Mouse (Mus musculus): ENCODE data around the gene Slc41a3. TPM values are rescaled to one million over a fixed set of nuclear protein-coding genes. Genes with fewer than 3 reads are reported as not detected.

Gene Slc41a3
- polyA plus RNA-seq, 1 experiment from 2014 or later, result 5.6 TPM

- DNase-seq (ENCODE audit: low spot score) (no peak), ATAC-seq (replicated peaks; ENCODE audit: low FRiP score, low read depth) (no peak)
- WGBS, result 56% methylated on average over 1 of the region's 1 CpGs
- Histone ChIP-seq H3K4me1 (replicated peaks; ENCODE audit: insufficient read depth, low read length) (no peaks in the 10 kb centered on the region), H3K36me3 (ENCODE audit: insufficient read depth, low read length) (no peaks in the 10 kb centered on the region), H3K4me3 (replicated peaks; ENCODE audit: low read depth, low read length) (no peak overlapping the region), H3K4me2 (ENCODE audit: low read length) (no peak overlapping the region), H3K9ac (ENCODE audit: low read depth, low read length) (no peak overlapping the region), H3K27ac (no peak overlapping the region), H3K9me3 (replicated peaks; ENCODE audit: low read length) (no peaks in the 10 kb centered on the region), H3K27me3 (ENCODE audit: insufficient read depth, low read length) (no peaks in the 10 kb centered on the region)
- no peak for TF ChIP-seq CTCF (IDR thresholded peaks at IDR 0.05; ENCODE audit: low read depth)
Measured at GRCm38 (mm10) chr6:90594972-90595371, 9.6 kb upstream of the Slc41a3 start.

GRCm38 (mm10) chr6:90597060-90597459 is 7.5 kb upstream of the Slc41a3 start:
- DNase-seq (ENCODE audit: low spot score) (no peak), ATAC-seq (replicated peaks; ENCODE audit: low FRiP score, low read depth) (no peak)
- Histone ChIP-seq H3K4me1 (replicated peaks; ENCODE audit: insufficient read depth, low read length) (no peaks in the 10 kb centered on the region), H3K27ac (no peak overlapping the region), H3K4me3 (replicated peaks; ENCODE audit: low read depth, low read length) (no peak overlapping the region), H3K4me2 (ENCODE audit: low read length) (no peak overlapping the region), H3K27me3 (ENCODE audit: insufficient read depth, low read length) (no peaks in the 10 kb centered on the region), H3K36me3 (ENCODE audit: insufficient read depth, low read length) (no peaks in the 10 kb centered on the region), H3K9ac (ENCODE audit: low read depth, low read length) (no peak overlapping the region), H3K9me3 (replicated peaks; ENCODE audit: low read length) (no peaks in the 10 kb centered on the region)
- no peak for TF ChIP-seq CTCF (IDR thresholded peaks at IDR 0.05; ENCODE audit: low read depth)
- WGBS, result 86% methylated on average over 4 of the region's 4 CpGs

GRCm38 (mm10) chr6:90597592-90597991 is 6.9 kb upstream of the Slc41a3 start:
- no peaks in the 10 kb centered on the region for H3K27me3 ChIP-seq (ENCODE audit: insufficient read depth, low read length)
- ATAC-seq (replicated peaks; ENCODE audit: low FRiP score, low read depth) (no peak), DNase-seq (ENCODE audit: low spot score) (no peak)
- no peaks in the 10 kb centered on the region for H3K9me3 ChIP-seq (replicated peaks; ENCODE audit: low read length)
- no peak for TF ChIP-seq CTCF (IDR thresholded peaks at IDR 0.05; ENCODE audit: low read depth)
- no peaks in the 10 kb centered on the region for H3K36me3 ChIP-seq (ENCODE audit: insufficient read depth, low read length)
- 83% methylated on average over 2 of the region's 2 CpGs for WGBS
- H3K27ac ChIP-seq, result no peak overlapping the region
- no peak overlapping the region for H3K4me3 ChIP-seq (replicated peaks; ENCODE audit: low read depth, low read length)
- H3K4me1 ChIP-seq (replicated peaks; ENCODE audit: insufficient read depth, low read length), result no peaks in the 10 kb centered on the region
- H3K4me2 ChIP-seq (ENCODE audit: low read length), result no peak overlapping the region
- no peak overlapping the region for H3K9ac ChIP-seq (ENCODE audit: low read depth, low read length)

- Histone ChIP-seq H3K9me3 (replicated peaks; ENCODE audit: low read length) (no peaks in the 10 kb centered on the region), H3K4me1 (replicated peaks; ENCODE audit: insufficient read depth, low read length) (no peaks in the 10 kb centered on the region), H3K36me3 (ENCODE audit: insufficient read depth, low read length) (no peaks in the 10 kb centered on the region), H3K27me3 (ENCODE audit: insufficient read depth, low read length) (no peaks in the 10 kb centered on the region), H3K4me2 (ENCODE audit: low read length) (no peak overlapping the region), H3K9ac (ENCODE audit: low read depth, low read length) (no peak overlapping the region), H3K4me3 (replicated peaks; ENCODE audit: low read depth, low read length) (no peak overlapping the region), H3K27ac (no peak overlapping the region)
- DNase-seq (ENCODE audit: low spot score) (no peak), ATAC-seq (replicated peaks; ENCODE audit: low FRiP score, low read depth) (no peak)
- no peak for TF ChIP-seq CTCF (IDR thresholded peaks at IDR 0.05; ENCODE audit: low read depth)
- 89% methylated on average over 6 of the region's 6 CpGs for WGBS
Measured at GRCm38 (mm10) chr6:90598197-90598596, 6.3 kb upstream of the Slc41a3 start.

- Histone ChIP-seq H3K9ac (ENCODE audit: low read depth, low read length) (no peak overlapping the region), H3K36me3 (ENCODE audit: insufficient read depth, low read length) (no peaks in the 10 kb centered on the region), H3K4me2 (ENCODE audit: low read length) (no peak overlapping the region), H3K9me3 (replicated peaks; ENCODE audit: low read length) (no peaks in the 10 kb centered on the region), H3K27ac (no peak overlapping the region), H3K4me3 (replicated peaks; ENCODE audit: low read depth, low read length) (no peak overlapping the region), H3K27me3 (ENCODE audit: insufficient read depth, low read length) (no peaks in the 10 kb centered on the region), H3K4me1 (replicated peaks; ENCODE audit: insufficient read depth, low read length) (no peaks in the 10 kb centered on the region)
- 68% methylated on average over 4 of the region's 4 CpGs for WGBS
- no peak for TF ChIP-seq CTCF (IDR thresholded peaks at IDR 0.05; ENCODE audit: low read depth)
- DNase-seq (ENCODE audit: low spot score) (no peak), ATAC-seq (replicated peaks; ENCODE audit: low FRiP score, low read depth) (no peak)
Measured at GRCm38 (mm10) chr6:90600351-90600750, 4.2 kb upstream of the Slc41a3 start.

- Histone ChIP-seq H3K9ac (ENCODE audit: low read depth, low read length) (no peak overlapping the region), H3K9me3 (replicated peaks; ENCODE audit: low read length) (no peaks in the 10 kb centered on the region), H3K36me3 (ENCODE audit: insufficient read depth, low read length) (no peaks in the 10 kb centered on the region), H3K4me3 (replicated peaks; ENCODE audit: low read depth, low read length) (no peak overlapping the region), H3K27ac (no peak overlapping the region), H3K4me1 (replicated peaks; ENCODE audit: insufficient read depth, low read length) (0 out of 2 replicates have a peak, but pooled peaks cover 5% of the 10 kb centered on the region), H3K27me3 (ENCODE audit: insufficient read depth, low read length) (no peaks in the 10 kb centered on the region), H3K4me2 (ENCODE audit: low read length) (no peak overlapping the region)
- WGBS, result 43% methylated on average over 7 of the region's 7 CpGs
- no peak for ATAC-seq (replicated peaks; ENCODE audit: low FRiP score, low read depth)
- TF ChIP-seq CTCF (IDR thresholded peaks at IDR 0.05; ENCODE audit: low read depth), result no peak
- no peak for DNase-seq (ENCODE audit: low spot score)
Measured at GRCm38 (mm10) chr6:90601736-90602135, 2.8 kb upstream of the Slc41a3 start.

- H3K27ac ChIP-seq, result no peak overlapping the region
- no peaks in the 10 kb centered on the region for H3K27me3 ChIP-seq (ENCODE audit: insufficient read depth, low read length)
- DNase-seq (ENCODE audit: low spot score), result no peak
- no peaks in the 10 kb centered on the region for H3K36me3 ChIP-seq (ENCODE audit: insufficient read depth, low read length)
- H3K9ac ChIP-seq (ENCODE audit: low read depth, low read length), result no peak overlapping the region
- 91% methylated on average over 3 of the region's 3 CpGs for WGBS
- no peak overlapping the region for H3K4me3 ChIP-seq (replicated peaks; ENCODE audit: low read depth, low read length)
- no peak for ATAC-seq (replicated peaks; ENCODE audit: low FRiP score, low read depth)
- 0 out of 2 replicates have a peak, but pooled peaks cover 7% of the 10 kb centered on the region for H3K4me1 ChIP-seq (replicated peaks; ENCODE audit: insufficient read depth, low read length)
- H3K9me3 ChIP-seq (replicated peaks; ENCODE audit: low read length), result no peaks in the 10 kb centered on the region
- H3K4me2 ChIP-seq (ENCODE audit: low read length), result no peak overlapping the region
- TF ChIP-seq CTCF (IDR thresholded peaks at IDR 0.05; ENCODE audit: low read depth), result no peak
Measured at GRCm38 (mm10) chr6:90602304-90602703, 2.2 kb upstream of the Slc41a3 start.
